Mouse (Mus musculus) limb, embryonic 11.5 days (tissue): ENCODE measurements around the gene Srrt. TPM values are rescaled to one million over a fixed set of nuclear protein-coding genes. Genes with fewer than 3 reads are reported as not detected.

ENCODE experiments used
- ATAC-seq: fragments of 200-750 bp; cut with Nextera tagmentation; 2 replicates; pipeline ENCODE4 v1.8.0; 2017; ENCODE audit warnings: low read depth; ENCODE audit not compliant: insufficient number of reproducible peaks, low FRiP score, low TSS enrichment
- DNase-seq: peaks from one replicate; pipeline ENCODE4 v3.0.0-alpha.2; 2015; ENCODE audit warnings: low spot score
- H3K27ac ChIP-seq: fragments of 300-500 bp; sonication (generic); replicated peaks from 2 replicates; pipeline ENCODE4 v1.5.1; 2014; ENCODE audit warnings: low read depth, mild to moderate bottlenecking, low read length
- H3K27me3 ChIP-seq: fragments of 300-500 bp; sonication (generic); 2 replicates; pipeline ENCODE4 v1.6.1; 2014; ENCODE audit warnings: mild to moderate bottlenecking, low read length, mixed read lengths; ENCODE audit not compliant: control insufficient read depth, insufficient read depth
- H3K36me3 ChIP-seq: fragments of 300-500 bp; sonication (generic); 2 replicates; pipeline ENCODE4 v1.6.1; 2014; ENCODE audit warnings: mild to moderate bottlenecking, low read length, moderate library complexity, mixed read lengths; ENCODE audit not compliant: control insufficient read depth, insufficient read depth
- H3K4me1 ChIP-seq: fragments of 300-500 bp; sonication (generic); 2 replicates; pipeline ENCODE4 v1.6.1; 2014; ENCODE audit warnings: low read length, mixed read lengths; ENCODE audit not compliant: control insufficient read depth, insufficient read depth
- H3K4me2 ChIP-seq: fragments of 300-500 bp; sonication (generic); 2 replicates; pipeline ENCODE4 v1.6.1; 2014; ENCODE audit warnings: low read depth, mild to moderate bottlenecking, moderate library complexity; ENCODE audit not compliant: severe bottlenecking
- H3K4me3 ChIP-seq: fragments of 300-500 bp; sonication (generic); 2 replicates; pipeline ENCODE4 v1.5.1; 2014; ENCODE audit warnings: low read depth, low read length
- H3K9ac ChIP-seq: fragments of 300-500 bp; sonication (generic); 2 replicates; pipeline ENCODE4 v1.6.1; 2014; ENCODE audit warnings: mild to moderate bottlenecking, low read length
- H3K9me3 ChIP-seq: fragments of 300-500 bp; sonication (generic); 2 replicates; pipeline ENCODE4 v1.6.1; 2016; ENCODE audit warnings: low read length; ENCODE audit not compliant: control insufficient read depth
- WGBS: fragments of 180-500 bp; shearing (Covaris S2); extraction: QIAGEN DNeasy Blood & Tissue Kit; methylation state at CpG from one replicate; pipeline ENCODE4 v1.1.7; 2014; 5-methylcytosine and 5-hydroxymethylcytosine counted together
- polyA plus RNA-seq: library from polyadenylated mRNA; unstranded; fragments of >200 nt; fragmentation: Nextera tagmentation; extraction: Ambion mirVana; gene quantifications from 2 replicates; pipeline ENCODE4 v1.2.1, GENCODE M21; 2014

The Srrt gene
- polyA plus RNA-seq, 1 experiment from 2014 or later, result 175 TPM

DNA sequence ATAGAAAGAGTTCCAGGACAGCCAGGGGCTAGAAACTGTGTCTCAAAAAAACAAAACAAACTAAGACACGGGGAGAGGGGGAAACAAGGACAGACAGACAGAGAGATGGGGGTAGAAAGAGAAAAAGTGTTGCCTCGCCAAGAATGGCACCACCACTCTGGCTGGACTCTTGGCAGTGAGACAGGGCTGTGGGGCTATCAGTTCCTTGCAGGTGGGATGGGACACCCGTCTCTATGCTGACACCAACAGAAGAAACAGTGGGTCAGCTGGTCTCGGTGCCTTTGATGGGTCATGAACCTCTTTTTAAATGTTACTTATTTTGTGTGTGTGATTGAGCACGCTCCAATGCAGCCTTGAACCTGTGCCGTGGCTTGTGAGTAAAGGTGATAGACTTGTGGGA, 32.7 kb upstream of the Srrt start:
- Histone ChIP-seq H3K9ac (no peak overlapping the region), H3K36me3 (no peaks in the 10 kb centered on the region), H3K4me1 (peaks cover 18% of the 10 kb centered on the region), H3K4me3 (no peak overlapping the region), H3K4me2 (no peak overlapping the region), H3K27me3 (no peaks in the 10 kb centered on the region), H3K9me3 (no peaks in the 10 kb centered on the region), H3K27ac (no peak overlapping the region; the same call in 1 of the 2 replicates)
- ATAC-seq (no peak), DNase-seq (no peak)
- 80% methylated on average over 6 of the region's 6 CpGs for WGBS

- Histone ChIP-seq H3K4me2 (peak overlapping the region; percentile 70), H3K4me3 (peak overlapping the region; percentile 33; the same call in 1 of the 2 replicates), H3K4me1 (peaks cover 15% of the 10 kb centered on the region), H3K27me3 (no peaks in the 10 kb centered on the region), H3K27ac (no peak overlapping the region; the same call in none of the 2 replicates), H3K9me3 (no peaks in the 10 kb centered on the region), H3K36me3 (no peaks in the 10 kb centered on the region), H3K9ac (peak overlapping the region; percentile 64)
- DNase-seq (peak; percentile 34), ATAC-seq (0 out of 2 replicates have a peak, but pooled peaks have one; percentile 18)
- WGBS, result 16% methylated on average over 22 of the region's 22 CpGs
Observed at GRCm38 (mm10) chr5:137339290-137339979, 32.0 kb upstream of the Srrt start.

- 5% methylated on average over 11 of the region's 11 CpGs for WGBS
- peaks cover 15% of the 10 kb centered on the region for H3K4me1 ChIP-seq
- H3K9ac ChIP-seq, result peak overlapping the region; percentile 64
- H3K27ac ChIP-seq, result peak overlapping the region; percentile 36; the same call in 1 of the 2 replicates
- no peaks in the 10 kb centered on the region for H3K36me3 ChIP-seq
- H3K9me3 ChIP-seq, result no peaks in the 10 kb centered on the region
- no peak for ATAC-seq
- no peaks in the 10 kb centered on the region for H3K27me3 ChIP-seq
- DNase-seq, result peak; percentile 53
- H3K4me3 ChIP-seq, result peak overlapping the region; percentile 33
- H3K4me2 ChIP-seq, result peak overlapping the region; percentile 70
Observed at GRCm38 (mm10) chr5:137338663-137339289, 31.3 kb upstream of the Srrt start.

DNA sequence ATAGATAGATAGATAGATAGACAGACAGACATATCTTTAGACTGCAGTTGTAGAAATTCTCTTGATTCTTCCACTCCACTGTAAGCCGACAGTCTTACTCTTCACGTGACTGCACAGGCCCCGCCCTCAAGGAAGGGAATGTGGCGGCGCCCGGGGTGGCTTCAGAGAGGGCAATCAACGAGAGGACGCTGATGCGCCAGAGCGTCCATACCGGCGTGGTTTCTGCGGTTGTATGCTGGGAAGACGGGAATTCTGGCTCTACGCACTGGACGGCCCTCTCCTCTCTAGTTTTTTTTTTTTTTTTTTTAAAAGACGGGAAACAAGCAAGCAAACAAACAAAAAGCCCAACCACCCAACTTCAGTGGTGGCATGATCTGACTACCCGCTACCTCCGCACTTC, 30.8 kb upstream of the Srrt start:
- ATAC-seq, result peak; percentile 79; the same call in 1 of the 2 replicates

GRCm38 (mm10) chr5:137337190-137337589, 29.7 kb upstream of the Srrt start:
- 47% methylated on average over 8 of the region's 8 CpGs for WGBS
- Histone ChIP-seq H3K27me3 (no peaks in the 10 kb centered on the region), H3K27ac (no peak overlapping the region), H3K4me2 (no peak overlapping the region), H3K9me3 (no peaks in the 10 kb centered on the region), H3K36me3 (no peaks in the 10 kb centered on the region), H3K9ac (no peak overlapping the region), H3K4me1 (peaks cover 18% of the 10 kb centered on the region), H3K4me3 (no peak overlapping the region)
- no peak for DNase-seq
- ATAC-seq, result no peak

More for the DNA sequence above, 30.8 kb upstream of the Srrt start:
- no peaks in the 10 kb centered on the region for H3K27me3 ChIP-seq
- 0 out of 2 replicates have a peak overlapping the region, but pooled peaks have one; percentile 36 for H3K27ac ChIP-seq
- DNase-seq, result peak; percentile 87
- peaks cover 15% of the 10 kb centered on the region for H3K4me1 ChIP-seq
- peak overlapping the region; percentile 70 for H3K4me2 ChIP-seq
- H3K4me3 ChIP-seq, result peak overlapping the region; percentile 33
- no peaks in the 10 kb centered on the region for H3K9me3 ChIP-seq
- under 1% methylated on average over 19 of the region's 19 CpGs for WGBS
- H3K36me3 ChIP-seq, result no peaks in the 10 kb centered on the region
- peak overlapping the region; percentile 64 for H3K9ac ChIP-seq

GRCm38 (mm10) chr5:137335066-137335465, 27.6 kb upstream of the Srrt start:
- Histone ChIP-seq H3K27me3 (no peaks in the 10 kb centered on the region), H3K36me3 (no peaks in the 10 kb centered on the region), H3K9me3 (no peaks in the 10 kb centered on the region), H3K27ac (no peak overlapping the region), H3K4me3 (no peak overlapping the region), H3K4me2 (no peak overlapping the region), H3K9ac (no peak overlapping the region), H3K4me1 (peaks cover 18% of the 10 kb centered on the region)
- 75% methylated on average over 6 of the region's 6 CpGs for WGBS
- ATAC-seq (no peak), DNase-seq (no peak)

DNA sequence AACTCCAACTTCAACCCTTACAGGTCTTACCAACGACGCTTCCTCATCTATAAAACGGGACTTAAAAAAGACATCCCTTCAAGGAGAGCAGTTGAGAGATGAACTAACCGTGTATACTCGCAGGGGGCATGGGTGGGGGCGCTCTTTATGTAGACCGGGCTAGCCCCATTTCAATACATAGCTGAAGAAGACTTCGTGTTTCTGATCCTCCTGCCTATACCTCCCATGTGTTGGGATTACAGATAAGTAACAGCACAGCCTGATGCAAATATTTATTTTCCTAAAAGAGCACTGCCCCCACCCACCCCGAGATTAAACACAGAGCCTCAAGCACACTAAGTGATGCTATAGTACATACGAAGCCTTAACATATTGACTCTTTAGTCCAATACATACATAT, 26.8 kb upstream of the Srrt start:
- H3K9me3 ChIP-seq, result no peaks in the 10 kb centered on the region
- H3K27ac ChIP-seq, result no peak overlapping the region
- no peak overlapping the region for H3K4me2 ChIP-seq
- DNase-seq, result no peak
- peaks cover 13% of the 10 kb centered on the region for H3K4me1 ChIP-seq
- no peak for ATAC-seq
- no peaks in the 10 kb centered on the region for H3K36me3 ChIP-seq
- H3K9ac ChIP-seq, result no peak overlapping the region
- H3K4me3 ChIP-seq, result no peak overlapping the region
- no peaks in the 10 kb centered on the region for H3K27me3 ChIP-seq
- 61% methylated on average over 10 of the region's 10 CpGs for WGBS

- H3K27me3 ChIP-seq, result no peaks in the 10 kb centered on the region
- H3K4me2 ChIP-seq, result peak within 1 kb of the TSS; percentile 66
- no peak within 1 kb of the TSS for H3K27ac ChIP-seq
- peak; percentile 95 for DNase-seq
- H3K9ac ChIP-seq, result peak within 1 kb of the TSS; percentile 70
- peak; percentile 90 for ATAC-seq
- 1% methylated on average over 44 of the region's 44 CpGs for WGBS
- peaks cover 6% of the 10 kb centered on the region for H3K4me1 ChIP-seq
- H3K4me3 ChIP-seq, result peak within 1 kb of the TSS; percentile 61
- H3K9me3 ChIP-seq, result no peaks in the 10 kb centered on the region
- H3K36me3 ChIP-seq, result no peaks in the 10 kb centered on the region
Observed at GRCm38 (mm10) chr5:137333512-137334174, 26.2 kb upstream of the Srrt start, which contains the start of gene Slc12a9. Slc12a9 (minus strand) TSS chr5:137333597.
